Mouse (Mus musculus) lung, postnatal 25 days (tissue): Measurements from ENCODE around the gene Ccdc14.
"Not testable (repeated sequence)": the region's sequence is repeated elsewhere in the genome, so short reads cannot be mapped to it uniquely, and the experiment has no call there.

Experiments used
- DNase-seq: peaks from one replicate; pipeline ENCODE4 v3.0.0; 2022; ENCODE audit warnings: low spot score

Gene Ccdc14

DNA sequence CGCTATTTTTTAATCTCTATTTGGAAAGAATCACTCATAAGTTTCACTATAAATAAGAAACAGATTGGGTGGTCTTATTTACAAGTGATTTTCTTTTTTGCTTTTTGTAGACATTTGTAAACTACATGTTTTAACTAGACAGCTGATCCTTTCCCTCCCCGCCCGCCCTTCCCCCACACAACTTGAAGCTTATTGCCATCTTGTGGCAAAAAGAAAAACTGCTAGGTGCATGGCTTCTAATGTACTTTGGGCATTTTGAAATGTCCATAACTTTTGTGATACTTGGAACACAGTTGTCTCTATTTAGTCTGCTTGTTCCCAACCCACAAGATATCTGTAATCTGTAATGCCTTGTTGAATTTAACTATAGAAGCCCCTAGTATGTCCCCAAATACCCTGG is 21.1 kb downstream of the Ccdc14 start:
- DNase-seq: no peak

DNA sequence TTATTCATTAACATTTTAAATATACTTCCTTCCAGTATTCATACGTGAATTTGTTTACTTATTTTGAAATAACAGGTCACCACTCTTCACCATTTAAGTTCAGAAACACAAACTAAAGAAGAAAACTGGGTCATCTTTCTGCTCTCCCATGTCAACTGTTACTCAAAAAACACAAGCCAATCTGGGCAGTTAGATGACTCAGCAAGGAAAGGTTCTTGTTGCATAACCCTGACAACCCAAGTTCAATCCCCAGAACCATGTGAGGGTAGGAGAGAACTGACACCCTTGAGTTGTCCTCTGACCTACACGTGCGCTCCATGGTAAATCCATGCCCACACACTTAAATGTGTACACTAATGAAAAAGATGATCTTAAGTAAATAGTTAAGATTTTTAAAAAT is 34.7 kb downstream of the Ccdc14 start:
- no peak for DNase-seq

DNA sequence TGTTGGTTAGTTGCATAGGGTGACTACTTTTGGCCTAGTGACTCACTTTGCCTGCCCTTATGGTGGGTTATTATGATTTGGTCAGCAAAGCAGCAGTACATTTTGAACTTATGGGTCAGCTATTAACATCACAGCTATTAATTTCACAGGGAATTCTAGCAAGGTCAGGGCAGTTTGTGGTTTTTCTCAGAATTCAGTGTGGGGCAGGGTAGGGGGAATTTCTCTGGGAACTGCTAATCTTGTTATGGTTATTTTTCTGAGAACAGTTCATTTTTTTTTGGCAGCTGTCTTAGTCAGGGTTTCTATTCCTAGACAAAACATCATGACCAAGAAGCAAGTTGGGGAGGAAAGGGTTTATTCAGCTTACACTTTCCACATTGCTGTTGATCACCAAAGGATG is 38.2 kb downstream of the Ccdc14 start:
- not testable (repeated sequence) for DNase-seq

DNA sequence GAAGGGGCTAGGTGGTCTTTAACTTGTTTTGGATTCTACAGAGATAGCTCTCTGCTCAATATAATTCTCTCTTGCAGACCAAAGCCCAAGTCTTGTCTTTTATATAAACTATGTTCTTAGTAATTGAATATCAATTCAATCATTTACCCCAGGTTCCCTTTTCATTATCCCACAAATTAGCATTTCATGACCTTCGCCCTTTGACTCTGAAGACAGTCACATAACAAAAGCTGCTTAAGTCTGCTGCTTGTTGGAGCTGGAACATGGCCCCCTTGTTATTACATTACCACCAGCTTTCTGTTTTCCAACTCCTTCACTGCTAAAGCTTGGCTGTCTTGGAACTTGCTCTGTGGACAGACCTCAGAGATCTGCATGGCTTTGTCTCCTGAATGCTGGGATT is 39.0 kb downstream of the Ccdc14 start:
- no peak for DNase-seq

DNA sequence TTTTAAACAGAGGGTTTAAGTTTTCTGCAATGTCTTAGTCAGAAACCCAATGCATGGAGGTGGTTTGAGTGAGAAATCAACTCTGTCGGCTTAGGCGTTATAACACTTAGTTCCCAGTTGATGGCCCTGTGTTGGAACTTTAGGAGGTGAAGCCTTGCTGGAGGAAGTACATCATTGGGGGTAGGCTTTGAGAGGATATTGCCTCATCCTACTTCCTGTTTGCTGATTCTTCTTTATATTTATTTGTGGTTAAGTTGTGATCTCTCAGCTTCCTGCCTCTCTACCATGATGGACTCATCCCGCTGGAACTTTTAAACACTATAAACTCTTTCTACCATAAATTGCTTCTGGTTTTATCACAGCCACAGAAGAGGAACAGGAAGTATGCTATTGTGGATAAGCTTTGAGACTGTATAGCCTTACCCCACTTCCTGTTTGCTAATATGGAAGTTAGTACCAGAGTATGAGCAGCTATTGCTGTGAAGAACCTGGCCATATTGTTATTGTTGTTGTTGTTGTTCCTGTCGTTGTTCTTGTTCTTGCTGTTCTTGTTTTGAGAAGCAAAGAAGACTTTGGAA is 48.3 kb downstream of the Ccdc14 start:
- no peak for DNase-seq

DNA sequence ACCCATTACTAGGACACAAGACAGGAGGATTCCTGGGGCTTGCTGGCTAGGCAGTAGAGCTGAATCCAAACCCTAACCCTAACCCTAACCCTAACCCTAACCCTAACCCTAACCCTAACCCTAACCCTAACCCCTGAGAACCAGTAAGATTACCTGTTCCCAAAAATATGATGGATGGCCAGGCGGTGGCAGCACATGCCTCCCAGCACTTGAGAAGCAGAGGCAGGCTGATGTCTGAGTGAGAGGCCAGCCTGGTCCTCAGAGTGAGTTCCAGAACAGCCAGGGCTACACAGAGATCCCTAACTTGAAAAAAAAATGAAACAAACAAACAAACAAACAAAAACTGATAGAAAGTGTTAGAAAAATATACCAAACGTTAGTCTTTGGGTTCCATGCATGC is 52.5 kb downstream of the Ccdc14 start:
- DNase-seq: no peak

DNA sequence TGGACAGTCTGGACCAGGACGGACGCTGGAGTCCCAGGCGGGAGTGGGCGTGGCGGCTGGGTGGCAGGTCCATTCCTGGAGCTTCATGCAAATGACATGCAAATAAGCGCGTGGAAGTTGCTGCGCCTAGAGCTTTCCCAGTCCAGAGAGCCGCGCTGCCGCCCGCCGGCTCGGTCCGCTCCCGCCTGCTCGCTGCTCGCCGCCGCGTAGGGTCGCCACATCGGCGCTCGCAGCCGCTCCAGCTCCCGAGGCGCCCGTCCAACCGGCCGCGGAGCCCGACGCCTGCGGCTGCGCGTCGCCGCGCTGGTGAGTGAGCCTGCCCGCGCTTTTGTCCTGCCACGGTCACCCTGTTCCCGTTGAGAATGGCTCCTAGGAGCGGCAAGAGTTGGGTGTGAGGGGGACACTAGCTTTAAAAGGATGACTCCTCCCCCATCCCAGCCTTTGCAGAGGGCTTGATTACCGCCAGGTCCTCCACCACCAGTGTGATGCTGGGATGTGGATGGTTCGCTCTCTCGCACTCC is 54.7 kb downstream of the Ccdc14 start, which contains the start of gene Mylk:
Gene Mylk, plus strand, starts transcription at position 146 of the 521 bp plus-strand sequence.
- DNase-seq: peak; percentile 93

DNA sequence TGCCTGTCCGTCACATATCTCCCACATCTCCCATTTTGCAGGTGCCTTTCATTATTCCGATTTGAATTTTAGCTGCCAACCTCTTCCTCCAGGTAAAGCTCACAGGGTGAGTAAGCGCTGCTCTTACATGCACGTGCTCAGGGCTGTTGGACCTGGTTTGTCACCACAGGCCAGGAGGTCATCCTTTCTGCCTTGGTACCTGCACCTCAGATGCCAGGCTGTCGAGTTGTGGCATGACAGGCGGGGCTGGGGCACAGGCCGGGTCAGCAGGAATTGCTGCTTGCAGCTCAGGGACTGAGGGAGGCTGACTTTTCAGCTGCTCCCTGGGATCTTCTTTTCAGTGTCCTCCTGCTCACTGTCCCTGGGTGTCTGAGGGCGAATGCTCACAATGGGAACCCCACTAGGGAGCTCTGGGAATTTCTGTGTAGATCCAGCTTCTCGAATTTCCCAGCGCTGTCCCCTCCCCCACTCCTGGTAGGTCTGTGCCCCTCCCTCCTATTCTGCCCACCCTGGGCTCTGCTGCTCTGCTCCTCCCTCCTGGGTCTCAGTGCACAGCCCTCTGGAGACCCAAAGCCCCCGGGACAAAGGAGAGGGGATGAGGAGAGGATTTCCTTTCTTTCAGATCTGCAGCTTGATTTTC is 57.8 kb downstream of the Ccdc14 start:
- no peak for DNase-seq

DNA sequence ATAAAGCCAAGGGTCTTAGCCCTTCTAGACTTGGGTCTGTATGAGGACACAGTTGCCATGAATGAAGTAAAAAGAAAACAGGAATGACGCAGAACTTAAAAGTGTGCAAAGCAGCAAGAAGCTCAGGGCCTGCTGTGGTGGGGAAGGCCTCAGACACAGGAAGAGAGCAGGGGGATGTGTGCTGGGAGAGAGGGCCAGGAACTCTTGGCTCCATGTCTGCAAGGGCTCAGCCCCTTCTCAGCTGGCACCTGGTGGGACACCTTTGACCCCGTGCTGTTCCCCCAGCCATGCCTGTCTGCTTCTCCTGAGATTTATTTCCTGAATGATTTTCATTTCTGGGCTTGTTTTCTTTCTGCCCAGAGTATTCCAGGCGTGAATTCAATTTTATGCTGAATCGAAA is 59.1 kb downstream of the Ccdc14 start:
- DNase-seq: no peak

DNA sequence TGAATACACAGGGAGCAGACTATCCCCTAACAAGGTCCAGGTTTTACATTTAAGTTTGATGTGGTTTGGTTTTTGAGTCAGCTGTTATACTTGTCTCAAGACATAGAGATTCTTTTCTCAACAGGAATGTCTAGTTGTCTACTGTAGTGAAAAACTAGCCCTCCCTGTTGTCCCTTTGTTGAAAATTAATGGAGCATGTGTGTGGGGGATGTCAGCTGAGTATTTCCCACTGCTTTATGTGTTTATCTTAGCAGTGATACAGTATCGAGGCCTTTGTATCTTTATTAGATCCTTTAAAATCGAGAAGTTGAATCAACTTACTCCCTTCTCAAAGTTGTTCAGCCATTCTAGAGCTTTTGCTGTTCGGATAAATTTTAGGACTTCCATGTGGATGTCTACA is 61.6 kb downstream of the Ccdc14 start:
- no peak for DNase-seq

DNA sequence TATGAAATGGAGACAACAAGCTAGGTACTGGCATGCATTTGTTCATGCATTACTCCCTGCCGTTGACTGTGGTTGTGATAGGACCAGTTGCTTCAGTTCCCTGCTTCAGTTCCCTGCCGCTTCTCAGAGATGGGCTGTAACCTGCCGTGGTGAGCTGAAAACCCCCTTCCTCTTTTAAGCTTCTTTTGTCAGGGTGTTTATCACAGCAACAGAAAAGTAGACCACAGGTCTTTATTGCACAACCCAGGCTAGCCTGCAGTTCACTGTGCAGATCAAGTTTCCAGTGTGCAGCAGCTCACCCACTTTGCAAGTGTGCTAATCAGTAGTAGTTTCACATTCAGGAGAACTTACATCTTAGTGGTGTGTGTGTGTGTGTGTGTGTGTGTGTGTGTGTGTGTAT is 62.6 kb downstream of the Ccdc14 start:
- no peak for DNase-seq

DNA sequence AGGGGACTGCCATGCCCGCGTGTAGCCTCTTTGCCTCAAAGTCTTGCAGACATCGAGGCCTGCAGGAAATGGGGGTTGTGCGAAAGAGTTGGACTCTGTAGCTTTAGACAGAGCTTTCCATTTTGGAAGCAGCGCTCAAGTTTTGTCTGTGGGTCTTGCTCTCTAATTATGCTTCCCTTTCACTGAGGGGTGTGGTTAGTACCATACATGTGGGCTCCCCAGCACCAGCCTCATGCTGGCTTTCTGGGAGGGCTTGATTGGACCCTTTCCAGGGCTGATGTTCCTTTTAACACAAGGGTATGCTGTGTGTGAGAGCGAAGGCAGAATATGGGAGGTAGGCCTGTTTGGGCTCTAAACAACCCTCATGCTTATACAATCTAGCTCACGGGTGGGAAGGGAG is 66.6 kb downstream of the Ccdc14 start:
- no peak for DNase-seq

DNA sequence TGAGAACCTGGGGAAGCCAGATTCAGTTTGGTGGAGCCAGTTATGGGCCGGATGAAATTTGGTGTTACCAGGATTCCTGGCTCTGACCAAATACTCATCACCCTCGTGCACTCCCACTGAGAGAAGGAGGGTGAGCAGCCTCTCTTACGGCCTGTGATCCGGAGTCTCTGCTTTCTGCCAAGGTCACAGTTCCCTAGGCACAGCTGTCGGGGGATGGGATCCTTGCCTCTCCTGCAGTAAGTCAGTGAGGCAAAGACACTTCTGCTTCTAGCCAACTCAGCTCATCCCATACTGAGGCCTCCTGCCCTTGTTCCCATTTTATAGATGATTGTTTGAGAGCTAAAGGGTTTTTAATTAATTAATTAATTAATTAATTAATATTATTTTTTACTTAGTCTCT is 67.8 kb downstream of the Ccdc14 start:
- DNase-seq: no peak

DNA sequence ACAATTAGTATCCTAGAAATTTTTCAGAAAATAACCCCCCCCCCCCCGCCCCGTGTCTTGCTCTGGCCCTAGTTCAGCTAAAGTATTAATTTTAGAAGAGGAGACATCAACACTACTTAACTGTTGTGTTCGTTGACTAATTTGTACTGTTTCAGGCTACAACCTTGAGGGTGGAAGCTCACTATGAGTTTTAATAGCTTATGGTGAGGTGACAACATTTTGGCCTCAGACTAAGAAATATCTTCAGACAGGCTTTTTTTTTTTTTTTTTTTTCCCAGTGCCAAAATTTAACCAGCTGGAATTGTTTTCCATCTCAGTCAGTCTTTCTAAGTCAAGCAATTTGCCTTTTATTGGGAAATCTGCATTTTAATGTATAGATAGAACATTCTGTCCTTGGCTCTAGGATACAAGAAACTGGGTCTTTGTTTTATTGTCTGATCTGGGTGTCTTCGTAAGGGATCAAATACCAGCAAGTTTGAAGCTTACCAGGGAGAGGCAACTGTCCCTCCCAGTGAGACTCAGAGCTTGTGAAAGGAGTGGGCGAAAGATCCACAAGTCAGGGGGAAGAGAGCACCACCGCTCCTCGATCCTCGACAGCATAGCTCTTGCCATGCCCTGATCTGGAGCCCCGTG is 73.7 kb downstream of the Ccdc14 start:
- DNase-seq: no peak

DNA sequence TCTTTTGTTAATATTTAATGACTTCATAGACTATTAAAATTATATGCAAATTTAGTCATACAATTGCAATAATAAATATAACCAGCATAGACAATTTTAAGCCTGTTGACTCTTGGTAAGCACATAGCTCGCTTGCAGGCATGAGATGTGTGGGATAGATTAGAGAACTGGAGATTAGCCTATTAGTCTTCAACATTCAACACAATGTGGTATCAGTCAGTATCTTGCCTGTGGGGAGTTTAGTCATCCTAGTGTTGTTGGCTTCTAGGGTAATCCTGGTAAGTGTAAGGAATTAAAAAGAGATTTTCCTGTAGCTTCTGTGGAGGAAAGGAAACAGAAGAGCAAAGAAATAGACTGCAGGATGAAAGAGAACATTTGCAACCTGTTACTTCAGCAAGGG is 75.2 kb downstream of the Ccdc14 start:
- no peak for DNase-seq

DNA sequence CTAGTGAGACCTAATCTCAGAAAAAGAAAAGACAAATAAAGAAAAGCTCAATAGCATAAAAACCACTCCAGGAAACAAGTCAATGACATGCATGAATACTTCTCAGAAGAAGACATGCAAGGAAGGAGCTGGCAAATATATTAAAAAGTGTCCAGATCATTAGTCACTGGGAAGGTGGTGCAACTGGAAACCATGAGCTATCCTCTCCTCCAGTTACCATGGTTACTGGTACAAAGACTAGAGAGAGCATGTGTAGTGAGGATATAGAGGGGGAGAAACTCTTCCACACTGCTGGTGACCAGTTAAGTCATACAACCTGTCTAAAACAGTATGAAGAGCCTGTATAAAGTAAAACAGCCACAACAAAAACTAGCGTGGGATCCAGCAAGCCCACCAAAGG is 75.8 kb downstream of the Ccdc14 start:
- DNase-seq: no peak

DNA sequence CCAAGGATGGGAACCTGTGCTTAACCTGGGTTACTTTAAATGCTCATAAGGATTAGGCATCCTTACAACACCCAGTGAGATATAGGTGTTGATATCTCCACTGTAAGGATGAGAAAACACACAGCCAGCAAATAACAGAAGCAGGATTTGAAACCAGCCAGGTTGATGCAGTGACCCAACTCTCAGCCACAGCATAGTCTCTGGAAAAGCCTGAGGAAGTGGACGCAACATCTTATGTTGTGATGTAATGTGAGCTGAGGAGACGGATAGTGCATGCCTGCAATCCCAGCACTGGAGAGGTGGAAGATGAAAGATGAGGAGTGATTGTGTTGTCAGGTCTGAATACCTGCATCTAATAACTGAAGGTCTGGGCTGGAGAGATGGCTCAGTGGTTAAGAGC is 77.0 kb downstream of the Ccdc14 start:
- DNase-seq: no peak

DNA sequence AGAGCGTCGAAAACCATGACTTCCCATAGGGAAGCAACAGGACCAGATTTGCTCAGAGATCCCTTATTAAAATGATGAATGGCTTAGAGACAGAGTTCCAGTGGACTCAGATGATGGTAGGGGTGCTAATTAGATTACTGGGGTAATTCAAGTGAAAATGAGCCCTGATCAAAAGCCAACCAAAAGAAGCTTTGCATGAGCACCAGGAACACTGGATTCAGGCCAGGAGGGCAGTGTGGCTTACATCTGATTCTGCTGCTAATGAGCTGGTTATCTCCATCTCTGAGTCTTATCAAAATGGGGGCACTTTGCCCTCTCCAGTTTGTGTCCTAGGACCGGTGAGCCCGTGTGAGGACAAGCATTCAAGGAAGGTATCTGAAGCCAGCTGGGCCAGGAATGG is 78.0 kb downstream of the Ccdc14 start:
- DNase-seq: no peak

DNA sequence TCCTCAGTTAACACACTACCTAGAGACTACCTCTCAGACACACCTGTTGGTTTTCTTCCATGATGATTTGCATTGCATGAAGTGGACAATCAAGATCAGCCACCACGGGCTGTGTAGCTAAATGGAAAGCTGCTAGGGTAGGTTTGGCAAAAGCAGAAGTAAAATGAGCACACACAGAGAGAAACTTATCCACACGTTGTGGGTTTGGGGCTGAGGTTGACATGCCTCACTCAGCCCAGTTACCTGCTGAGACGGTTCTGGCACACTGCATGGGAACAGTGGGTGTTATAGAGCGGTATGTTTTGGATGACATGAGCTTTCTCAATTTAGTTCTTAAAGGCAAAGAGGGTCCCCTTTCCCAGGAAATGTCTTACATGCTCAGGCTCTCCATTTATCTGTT is 79.7 kb downstream of the Ccdc14 start:
- no peak for DNase-seq

DNA sequence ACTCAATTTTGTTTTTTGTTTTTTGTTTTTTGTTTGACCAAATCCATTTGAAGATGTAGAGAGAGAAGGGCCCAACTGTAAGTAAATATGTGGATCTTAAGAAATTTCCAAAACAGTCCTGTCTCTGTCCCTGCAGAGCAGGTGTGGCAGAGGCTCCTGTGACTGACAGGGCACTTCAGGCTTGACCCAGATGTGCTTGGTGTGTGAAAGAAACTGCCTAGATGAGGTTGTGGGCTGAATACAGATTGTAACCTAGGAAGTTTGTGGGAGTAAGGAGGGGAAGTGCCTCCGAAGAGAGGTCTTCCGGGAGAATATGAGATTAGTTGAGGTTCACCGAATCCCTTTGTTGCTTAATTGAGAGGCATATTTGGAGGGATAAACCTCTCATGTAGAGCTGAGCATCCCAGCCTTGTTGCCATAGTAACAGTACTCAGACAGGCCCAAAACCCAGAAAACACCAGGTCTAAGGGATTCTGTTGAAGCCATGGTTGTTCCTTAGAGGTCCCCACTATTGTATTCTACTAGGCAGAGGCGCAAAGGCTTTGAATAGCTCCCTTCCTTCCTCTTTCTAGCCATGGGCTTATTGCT is 82.1 kb downstream of the Ccdc14 start:
- DNase-seq: no peak
